Mouse (Mus musculus): ENCODE measurements around the gene Prmt9.

The Prmt9 gene

DNA sequence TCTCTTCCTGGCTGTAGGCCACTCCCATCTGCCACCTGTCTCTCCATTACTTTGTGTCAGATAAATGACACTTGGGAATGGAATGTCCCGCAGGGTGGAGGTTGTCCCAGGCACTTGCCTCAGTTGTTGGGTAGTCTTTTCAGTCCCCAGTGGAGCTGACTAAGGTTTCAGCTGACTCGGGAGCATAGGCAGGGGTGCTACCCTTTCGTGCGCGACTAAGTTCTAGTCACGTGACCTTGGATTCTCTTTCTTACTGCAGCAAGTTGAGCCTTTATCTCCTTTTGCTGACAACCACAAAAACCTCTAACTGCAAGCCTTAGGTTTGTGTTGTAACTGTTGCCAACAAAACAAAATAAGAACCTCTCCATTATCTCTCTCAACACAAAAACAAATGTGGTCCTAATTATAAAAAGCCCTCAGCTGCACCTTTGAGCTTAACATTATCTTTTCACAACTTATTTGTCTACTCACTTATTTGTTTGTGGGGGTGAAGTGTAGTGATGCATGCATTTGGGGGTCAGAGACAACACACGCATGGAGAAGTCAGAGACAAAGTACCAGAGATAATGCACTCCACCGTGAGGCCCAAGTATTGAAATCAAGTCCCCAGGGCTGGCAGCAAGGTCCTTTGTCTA lies 14.7 kb upstream of the Prmt9 start:
- peak; percentile 23 for DNase-seq (ENCODE audit: low read depth, low spot score)

DNA sequence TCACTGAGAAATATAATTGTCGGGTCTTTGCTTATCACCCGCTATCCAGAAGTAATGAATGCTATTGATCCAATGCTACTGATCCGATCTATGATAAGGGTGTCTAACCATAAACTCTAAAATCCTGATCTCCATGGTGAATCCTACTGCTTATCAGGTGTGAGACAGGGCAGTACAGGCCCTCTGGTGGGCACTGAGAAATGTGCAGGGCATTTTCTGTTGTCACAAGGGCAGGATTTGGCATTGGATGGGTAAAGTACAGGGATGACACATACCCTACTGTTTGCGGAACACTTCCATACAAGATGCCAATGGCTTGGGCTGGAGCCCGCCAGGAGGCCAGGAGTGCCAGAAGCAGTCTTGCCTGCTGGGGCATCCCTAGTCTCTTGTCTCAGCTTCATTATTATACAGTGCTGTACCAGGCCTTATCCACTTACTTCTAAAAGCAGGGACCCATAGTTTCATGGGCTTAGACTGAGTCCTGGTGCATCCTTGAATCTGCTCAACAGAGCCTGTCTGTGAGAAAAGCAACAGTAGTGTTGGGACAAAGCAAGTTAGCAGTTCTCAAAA lies 14.1 kb upstream of the Prmt9 start:
- DNase-seq (ENCODE audit: low read depth, low spot score) = peak; percentile 64

DNA sequence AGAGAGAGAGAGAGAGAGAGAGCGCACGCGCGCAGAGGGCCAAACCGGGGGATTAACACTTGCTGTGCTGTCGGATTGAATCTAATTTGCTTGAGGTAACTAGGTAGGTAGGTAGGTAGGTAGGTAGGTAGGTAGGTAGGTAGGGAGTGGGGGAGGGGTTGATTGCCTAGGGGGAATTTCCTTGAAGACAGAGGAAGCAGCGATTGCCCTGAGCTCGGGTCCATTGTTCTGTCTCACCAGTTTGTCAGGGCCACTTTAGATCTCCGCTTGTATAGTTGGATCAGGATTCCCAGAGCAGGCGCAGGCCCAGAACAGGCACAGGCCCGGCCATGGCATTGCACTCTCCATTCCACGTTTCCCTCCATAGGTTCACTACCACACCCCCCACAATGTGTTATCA lies 12.4 kb upstream of the Prmt9 start:
- DNase-seq (ENCODE audit: low read depth, low spot score) = peak; percentile 68

DNA sequence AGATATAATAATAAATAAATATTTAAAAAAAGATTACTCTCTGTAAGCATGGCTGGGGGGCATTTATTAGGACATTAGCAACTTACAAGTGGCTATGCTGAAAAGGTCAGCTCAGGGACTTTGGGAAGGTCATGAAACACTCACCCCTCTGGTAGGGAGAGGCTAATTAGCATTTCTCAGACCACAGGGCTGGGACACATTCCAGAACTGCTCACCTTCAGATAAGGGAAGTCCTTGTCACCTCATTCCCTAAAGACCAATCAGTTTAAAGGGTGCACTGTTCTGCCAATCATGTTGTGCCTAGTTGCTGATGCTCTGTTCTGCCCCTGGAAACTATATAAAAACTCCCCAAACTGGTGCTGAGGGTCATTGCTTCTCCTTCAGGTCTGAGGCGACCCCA lies 10.9 kb upstream of the Prmt9 start:
- peak; percentile 77 for DNase-seq (ENCODE audit: low read depth, low spot score)

DNA sequence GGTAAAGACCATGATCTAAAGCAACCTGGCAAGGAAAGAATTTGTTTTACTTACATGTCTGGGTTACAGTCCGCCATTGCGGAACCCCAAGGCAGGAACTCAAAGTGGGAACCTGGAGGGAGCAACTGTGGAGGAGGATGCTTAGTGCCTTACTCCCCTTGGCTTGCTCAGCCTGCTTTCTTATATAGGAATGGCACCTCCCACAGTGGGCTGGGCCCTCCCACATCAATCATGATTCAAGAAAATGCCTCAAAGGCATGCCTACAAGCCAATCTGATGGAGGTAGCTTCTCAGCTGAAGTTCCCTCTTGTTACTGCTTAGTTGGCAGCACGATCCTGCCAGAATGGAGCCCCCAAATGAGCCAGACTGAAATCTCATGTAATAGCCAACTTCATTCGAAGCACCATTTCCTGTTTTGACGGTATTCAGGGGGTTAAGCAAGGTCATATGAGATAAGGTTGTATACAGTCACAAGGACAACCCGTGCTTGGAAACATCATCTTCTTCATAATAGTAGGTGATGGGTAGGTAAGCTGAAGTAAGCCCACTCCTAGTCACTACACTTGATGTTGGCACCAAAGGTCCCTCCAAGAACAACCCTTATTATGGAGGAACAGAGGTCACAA lies 5.9 kb upstream of the Prmt9 start:
- no peak for DNase-seq (ENCODE audit: low read depth, low spot score)

DNA sequence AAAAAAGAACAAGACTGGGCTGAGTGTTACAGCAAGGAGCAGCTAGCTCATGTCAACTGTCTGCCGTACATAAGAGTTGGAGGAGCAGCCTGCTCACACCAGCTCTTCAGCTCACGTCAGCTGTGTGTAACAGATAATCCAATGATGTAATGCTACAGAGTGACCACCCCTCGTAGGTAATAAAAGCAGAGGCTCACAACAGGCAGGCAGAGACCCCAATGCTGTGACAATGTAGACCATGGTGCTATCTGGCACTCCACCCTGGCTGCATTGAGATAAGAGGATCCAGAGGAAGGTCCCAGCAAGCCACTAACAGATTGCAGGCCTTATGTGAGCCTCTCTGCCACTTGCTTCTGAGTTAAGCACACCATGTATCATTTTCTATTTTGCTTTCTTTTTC lies 4.8 kb upstream of the Prmt9 start:
- DNase-seq (ENCODE audit: low read depth, low spot score) = no peak

DNA sequence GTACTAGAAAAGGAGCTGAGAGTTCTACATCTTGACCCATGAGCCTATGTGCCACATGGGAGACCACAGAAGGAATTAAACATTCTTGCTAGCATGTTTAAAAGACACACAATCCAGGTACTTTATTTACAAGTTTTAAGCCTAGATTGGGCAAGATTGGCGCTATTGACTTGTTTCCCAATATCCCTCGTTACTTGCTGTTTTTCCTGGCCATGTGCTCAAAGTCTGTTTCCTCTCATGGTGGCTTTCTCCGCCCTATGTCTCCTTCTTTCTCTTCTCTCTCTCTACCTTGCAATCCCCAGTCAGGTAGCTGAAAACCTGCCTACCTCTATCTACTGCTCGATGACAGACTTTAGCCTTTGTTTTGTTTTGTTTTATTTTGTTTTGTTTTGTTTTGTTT lies 3.6 kb upstream of the Prmt9 start:
- no peak for DNase-seq (ENCODE audit: low read depth, low spot score)

DNA sequence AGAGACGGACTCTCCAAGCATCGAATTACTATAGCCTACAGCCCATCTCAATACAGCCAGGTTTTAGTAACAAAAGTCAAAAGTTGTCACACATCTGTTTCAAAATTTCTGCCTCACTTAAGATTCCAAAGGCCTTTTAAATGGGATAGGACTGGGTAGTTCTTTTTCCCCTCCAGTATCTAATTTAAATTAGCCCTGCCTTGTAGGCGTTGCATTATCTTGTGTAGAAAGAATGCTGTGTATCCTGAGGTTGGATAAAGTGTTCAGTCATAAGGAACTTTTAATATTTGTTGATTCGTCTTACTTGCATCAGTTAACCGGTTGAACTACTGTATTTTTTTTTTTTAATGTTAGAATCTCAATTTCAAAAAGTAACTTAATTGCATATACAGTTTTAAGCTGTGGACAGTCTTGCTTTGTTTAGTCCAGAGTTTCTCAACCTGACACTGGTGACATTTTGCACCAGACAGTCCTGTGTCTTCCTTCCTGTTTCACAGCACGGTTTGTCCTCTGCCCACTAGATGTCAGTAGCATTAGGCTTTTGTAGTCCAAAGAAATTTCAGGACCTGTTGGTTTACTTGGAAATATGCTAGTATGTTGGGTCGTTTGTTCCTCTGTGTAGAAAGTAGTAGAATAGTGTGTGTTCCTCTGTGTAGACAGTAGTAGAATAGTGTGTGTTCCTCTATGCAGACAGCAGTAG lies 834 bp downstream of the Prmt9 start:
- DNase-seq (ENCODE audit: low read depth, low spot score) = peak; percentile 60

DNA sequence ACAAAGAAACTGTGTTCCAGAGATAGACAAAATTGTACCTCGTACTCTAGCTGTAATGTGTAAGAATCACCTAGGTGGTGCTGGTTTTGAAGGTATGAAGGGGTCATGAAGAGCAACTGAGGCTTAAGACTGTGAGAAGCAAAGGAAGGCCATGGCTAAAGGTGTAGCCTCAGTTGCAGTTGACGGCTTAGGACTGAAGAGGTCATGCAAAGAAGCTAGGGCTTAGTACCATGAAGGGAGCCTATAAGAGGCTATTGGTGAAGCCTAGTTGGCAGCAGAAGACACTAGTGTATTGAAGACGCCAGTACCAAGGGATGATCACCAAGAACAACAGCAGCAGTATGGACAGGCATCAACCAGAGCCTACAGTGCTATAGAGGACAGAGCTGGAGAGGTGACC lies 3.3 kb downstream of the Prmt9 start:
- DNase-seq (ENCODE audit: low read depth, low spot score) = no peak

DNA sequence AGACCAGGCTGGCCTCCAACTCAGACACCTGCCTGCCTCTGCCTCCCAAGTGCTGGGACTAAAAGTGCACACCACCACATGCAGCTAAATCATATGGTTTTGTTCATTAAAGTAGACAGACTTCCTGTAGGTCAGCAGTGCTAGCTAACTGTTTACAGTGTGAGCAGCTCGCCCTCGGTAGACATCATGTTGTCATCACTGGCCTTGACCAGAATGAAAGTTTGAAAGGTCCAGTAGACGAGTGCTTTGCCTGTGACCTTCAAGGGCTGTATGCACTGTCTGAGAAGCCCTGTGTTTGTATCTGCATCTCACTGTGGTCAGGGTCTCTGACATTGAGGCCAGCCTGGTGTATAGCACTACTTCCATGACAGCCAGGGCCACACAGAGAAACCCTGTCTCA lies 12.2 kb downstream of the Prmt9 start:
- DNase-seq (ENCODE audit: low read depth, low spot score) = no peak

DNA sequence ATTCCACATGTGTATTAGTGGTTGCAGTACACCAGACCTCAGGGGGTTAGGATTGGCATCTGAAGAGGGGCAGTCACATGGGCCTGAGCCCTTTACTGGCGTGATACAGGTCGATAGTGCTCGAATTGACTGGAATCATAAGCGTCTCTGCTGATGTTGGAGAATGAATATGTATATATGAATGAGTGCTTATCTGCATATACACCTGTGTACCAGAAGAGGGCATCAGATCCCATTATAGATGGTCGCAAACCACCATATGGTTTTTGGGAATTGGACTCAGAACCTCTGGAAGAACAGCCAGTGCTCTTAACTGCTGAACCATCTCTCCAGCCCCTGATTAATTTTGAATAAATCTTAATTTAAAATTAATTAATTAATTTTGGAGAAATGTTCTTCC lies 25.0 kb downstream of the Prmt9 start:
- DNase-seq (ENCODE audit: low read depth, low spot score) = no peak

DNA sequence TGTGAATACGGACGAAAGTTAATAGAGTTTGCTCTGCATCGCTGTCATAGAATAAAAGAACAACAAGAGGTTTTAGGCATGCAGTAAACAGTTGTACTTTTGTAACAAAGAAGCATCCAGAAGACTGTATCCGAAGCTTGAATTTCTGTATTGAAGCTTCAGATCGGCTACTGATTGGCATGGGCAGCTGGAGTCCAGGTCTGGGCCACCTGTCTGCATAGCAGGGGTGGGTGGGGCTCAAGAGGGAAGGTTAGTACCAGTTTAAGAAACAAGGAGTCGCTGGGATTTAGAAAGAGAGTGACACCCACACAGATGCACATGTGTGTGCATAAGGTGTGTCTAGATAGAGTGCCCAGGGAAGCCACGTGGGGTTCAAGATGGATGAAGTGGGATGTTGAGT lies 28.5 kb downstream of the Prmt9 start:
- no peak for DNase-seq (ENCODE audit: low read depth, low spot score)

DNA sequence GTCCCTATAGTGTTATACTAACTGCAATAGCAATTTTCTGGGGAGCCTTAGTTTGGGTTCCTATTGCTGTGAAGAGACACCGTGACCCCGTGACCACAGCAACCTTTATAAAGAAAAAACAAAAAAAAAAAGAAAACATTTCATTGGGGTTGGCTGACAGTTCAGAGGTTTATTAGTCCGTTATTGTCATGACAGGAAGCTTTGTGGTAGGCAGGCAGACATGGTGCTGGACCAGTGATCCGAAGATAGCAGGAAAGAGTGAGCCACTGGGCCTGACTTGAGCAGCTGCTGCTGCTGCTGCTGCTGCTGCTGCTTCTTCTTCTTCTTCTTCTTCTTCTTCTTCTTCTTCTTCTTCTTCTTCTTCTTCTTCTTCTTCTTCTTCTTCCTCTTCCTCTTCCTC lies 35.0 kb downstream of the Prmt9 start:
- no peak for DNase-seq (ENCODE audit: low read depth, low spot score)

DNA sequence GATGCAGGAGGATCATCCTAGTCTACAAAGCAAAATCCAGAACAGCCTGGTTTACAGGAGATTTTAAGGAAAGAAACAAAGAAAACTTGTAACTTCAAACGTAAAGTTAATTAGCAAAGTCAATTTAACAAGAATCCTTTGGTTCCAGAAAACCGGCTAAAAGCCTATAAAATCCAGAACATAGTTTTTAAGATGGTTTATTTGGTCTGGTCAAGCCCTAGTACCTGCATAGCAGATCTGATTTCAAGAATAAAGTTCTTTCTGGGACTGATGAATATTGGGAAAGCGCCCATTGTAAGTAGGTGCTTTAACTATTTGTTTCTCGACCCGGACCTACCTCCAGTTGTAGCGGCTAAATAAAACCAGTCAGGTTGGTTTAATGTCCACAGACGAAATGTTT lies 60.4 kb downstream of the Prmt9 start:
- no peak for DNase-seq (ENCODE audit: low read depth, low spot score)

DNA sequence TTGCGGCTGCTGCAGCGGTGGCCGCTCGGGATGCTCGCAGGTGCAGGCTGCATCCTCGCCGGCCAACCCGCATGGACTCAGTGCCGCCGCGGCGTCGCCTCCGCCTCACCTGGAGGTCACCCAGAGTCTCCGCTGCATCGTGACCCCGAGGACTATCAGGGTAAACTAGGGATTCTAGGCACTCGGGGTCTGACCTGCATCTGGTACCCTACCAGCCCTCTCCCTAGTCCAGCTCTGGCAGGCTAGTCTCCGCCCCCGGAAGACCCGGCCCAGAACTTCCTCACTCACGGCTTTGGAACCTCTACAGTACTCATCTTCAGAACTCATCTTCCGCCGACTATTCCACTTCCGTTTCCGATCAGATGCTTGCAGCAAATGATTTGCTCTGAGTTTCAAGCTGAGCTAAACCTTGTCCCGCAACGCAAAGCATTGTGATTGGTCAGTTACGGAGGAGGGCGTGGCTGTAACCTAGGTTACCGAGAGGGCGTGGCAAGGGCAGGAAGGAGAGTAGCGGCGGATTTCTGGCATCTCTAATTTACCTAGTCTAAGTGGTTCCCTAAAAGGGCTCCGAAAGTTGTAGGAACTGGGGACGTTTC lies 61.3 kb downstream of the Prmt9 start, which contains the start of gene Tmem184c:
Tmem184c (minus strand) TSS at position 325 of the 596 bp plus-strand sequence.
- DNase-seq (ENCODE audit: low read depth, low spot score) = peak; percentile 100

DNA sequence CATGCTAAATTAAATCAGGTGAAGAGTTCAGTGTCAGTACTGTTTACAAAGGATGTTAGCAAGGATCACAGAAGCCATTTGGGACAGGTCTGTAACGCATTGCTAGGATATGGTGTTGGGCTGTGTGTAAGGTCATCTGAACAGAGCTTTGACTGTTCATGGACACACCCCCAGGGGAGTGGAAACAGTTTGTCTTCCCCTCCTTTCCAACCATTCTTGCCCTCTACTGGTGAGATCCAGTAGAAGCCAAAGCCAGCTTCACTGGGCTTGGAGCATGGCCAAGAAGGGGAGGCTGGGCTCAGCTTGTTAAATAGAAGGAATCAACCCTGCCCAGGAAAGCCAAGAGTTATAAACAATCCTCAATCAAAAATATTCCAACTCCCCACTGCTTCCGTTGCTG lies 68.7 kb downstream of the Prmt9 start:
- DNase-seq (ENCODE audit: low read depth, low spot score) = peak; percentile 72

DNA sequence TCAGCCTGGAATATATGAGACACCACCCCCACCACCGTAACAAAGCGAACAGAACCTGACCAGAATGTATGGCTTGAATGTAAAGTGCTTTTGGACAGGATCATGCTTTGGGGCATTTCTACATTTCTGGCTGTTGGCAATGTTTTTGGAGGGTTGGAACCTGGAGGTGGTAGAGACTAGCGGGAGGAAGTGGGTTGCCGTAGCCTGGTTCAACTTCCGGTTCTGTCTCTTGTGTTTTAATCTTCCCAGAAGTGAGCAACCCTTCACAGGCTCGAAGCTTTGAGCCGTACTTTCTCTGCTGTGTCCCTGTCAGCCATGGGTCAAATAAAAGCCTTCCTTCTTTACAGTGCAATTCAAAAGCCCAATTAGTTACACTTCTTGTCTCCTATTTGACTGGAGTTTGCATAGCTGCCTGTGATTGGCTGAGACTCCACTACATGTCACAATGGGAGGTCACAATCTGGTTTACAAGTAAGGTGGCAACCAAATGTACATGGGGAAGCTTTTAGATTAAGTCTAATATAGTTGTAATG lies 74.5 kb downstream of the Prmt9 start:
- DNase-seq (ENCODE audit: low read depth, low spot score) = no peak

DNA sequence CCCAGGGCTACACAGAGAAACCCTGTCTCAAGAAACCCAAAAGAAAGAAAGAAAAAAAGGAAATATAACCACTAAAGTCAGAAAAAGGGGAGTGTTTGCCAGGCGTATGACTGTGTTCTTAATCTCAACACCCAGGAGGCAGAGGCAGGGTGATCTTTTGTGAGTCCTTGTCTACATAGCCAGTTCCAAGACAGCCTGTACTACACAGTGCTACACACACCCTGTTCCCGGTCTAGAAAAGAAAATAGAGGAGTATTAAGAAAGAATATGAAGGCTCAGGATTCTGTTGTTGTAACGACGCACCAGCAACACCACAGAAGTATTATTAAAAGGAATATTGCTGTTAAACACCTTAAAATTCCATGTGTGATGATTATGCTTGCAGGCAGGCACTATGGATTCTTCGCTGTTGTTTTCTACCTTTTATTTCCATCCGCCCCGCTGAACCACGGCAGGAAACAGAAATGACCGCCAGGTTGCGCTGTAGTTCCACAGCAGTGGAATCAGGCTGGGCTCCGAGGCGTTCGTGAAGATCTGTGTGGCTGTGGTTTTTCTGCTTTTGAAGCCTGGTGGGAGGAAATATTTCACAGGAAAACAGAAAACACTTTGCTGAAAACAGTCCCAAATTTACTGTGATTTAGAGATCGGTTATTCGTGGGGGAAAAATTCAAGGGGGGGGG lies 80.8 kb downstream of the Prmt9 start:
- DNase-seq (ENCODE audit: low read depth, low spot score) = peak; percentile 81

DNA sequence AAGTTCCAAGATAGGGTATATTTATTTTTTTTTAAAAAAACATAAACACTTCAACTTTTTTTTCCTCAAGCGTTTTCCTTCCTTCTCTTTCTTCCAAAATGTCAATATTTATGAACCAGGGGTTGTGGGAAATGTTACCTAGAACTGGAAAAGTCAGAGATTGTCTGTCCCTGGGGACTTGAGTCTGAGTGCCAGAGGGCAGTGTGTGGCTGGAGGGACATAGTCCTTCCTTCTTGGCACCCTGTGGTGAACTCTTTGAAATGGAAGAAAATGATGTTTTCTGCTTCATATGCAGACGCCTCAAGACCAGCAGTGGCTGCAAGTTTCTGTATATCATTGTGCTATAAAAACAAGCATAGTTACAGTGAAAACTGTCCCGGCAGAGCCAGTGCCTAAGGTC lies 81.5 kb downstream of the Prmt9 start:
- no peak for DNase-seq (ENCODE audit: low read depth, low spot score)

Measured in ES-CJ7 (cell line).